Mouse (Mus musculus): ENCODE results near the gene Sertm1.

The Sertm1 gene

DNA sequence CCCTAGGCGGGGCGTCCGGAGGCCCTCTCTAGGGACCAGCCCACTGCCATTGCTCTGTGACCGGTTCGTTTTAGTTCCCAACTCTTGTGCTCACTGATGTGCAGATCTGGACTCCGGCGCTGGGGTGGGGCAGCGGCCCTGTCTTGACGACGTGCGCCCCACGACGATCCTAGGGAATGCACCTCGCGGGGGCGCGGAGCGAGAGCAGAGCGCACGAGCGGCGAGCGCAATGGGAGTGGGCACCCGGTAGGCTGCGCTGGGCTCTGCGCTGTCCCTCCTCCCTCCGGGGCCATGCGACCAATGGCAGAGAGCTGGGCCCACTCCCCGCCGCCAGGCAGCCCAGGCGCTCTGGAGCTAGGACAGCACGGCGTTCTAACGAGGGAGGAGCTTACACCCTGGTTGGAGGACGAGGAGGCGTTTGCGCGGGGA is at the start of gene Sertm1:
Gene Sertm1 (minus strand): TSS at position 245 of the 429 bp plus-strand sequence.
- peak; percentile 19 for DNase-seq (ENCODE audit: low spot score)

DNA sequence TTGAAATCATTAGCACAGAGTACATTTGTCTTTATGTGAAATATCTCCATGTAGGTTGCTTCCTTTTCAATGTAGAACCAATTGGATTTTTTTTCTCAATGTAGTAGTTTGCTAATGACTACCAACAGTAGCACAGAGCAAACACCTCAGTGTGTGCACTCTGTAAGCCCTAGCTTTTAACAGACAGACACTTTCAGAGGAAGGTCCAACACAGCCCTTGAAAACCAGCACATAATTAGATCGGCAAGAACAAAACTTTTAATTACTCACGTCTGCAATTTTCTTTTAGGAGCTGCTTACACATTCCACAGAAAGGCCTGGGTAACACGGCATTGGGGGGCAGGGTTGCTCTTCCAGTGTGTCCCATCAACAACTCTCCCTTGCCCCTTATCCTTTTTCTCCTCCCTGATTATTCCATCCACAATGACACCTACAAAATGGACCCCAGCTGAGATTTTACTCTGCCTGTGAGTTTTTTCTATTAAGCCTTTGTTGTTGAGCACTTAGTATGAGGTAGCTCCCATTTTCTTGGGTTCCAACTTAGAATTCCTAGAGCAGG is 49.3 kb upstream of the Sertm1 start:
- DNase-seq (ENCODE audit: low spot score): no peak

GRCm38 (mm10) chr3:54943067-54943810 is 27.6 kb upstream of the Sertm1 start:
- no peak for DNase-seq (ENCODE audit: low spot score)

DNA sequence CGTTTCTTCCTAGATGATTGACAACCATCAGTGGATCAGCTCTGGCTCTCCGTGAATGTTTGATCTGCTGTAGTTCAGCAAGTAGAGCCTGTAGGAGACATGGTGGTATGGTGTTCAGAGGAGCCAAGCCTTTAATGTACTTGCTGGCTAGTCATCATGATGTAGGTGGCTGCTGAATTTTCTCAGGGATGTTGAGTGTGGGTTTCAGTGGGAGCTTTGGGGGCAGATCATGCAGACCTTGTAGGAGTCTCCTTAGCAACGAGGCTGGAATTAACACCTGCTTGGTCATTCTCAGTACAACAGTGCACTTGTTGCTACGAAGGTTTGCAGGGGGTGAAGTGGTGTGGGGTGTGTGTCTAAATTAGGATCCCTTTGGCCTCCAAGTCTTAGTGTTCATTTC is 18.8 kb upstream of the Sertm1 start:
- no peak for DNase-seq (ENCODE audit: low spot score)

- DNase-seq (ENCODE audit: low spot score): no peak
These were observed 16.9 kb upstream of the Sertm1 start for GRCm38 (mm10) chr3:54932599-54932998.

GRCm38 (mm10) chr3:54920425-54920824 is 4.7 kb upstream of the Sertm1 start:
- DNase-seq (ENCODE audit: low spot score): no peak

GRCm38 (mm10) chr3:54914845-54915642 is 643 bp downstream of the Sertm1 start:
- no peak for DNase-seq (ENCODE audit: low spot score)

GRCm38 (mm10) chr3:54908878-54909277 is 6.8 kb downstream of the Sertm1 start:
- DNase-seq (ENCODE audit: low spot score): no peak

GRCm38 (mm10) chr3:54897974-54898373 is 17.7 kb downstream of the Sertm1 start:
- no peak for DNase-seq (ENCODE audit: low spot score)

GRCm38 (mm10) chr3:54894891-54895290 is 20.8 kb downstream of the Sertm1 start:
- DNase-seq (ENCODE audit: low spot score): no peak

- DNase-seq (ENCODE audit: low spot score): no peak
These were observed 23.5 kb downstream of the Sertm1 start for GRCm38 (mm10) chr3:54892218-54892617.

GRCm38 (mm10) chr3:54886501-54886900 is 29.2 kb downstream of the Sertm1 start:
- no peak for DNase-seq (ENCODE audit: low spot score)

Data from left cerebral cortex, adult 11 months (tissue).